Mouse (Mus musculus): ENCODE results near the gene Aldh3b2. TPM values are rescaled to one million over a fixed set of nuclear protein-coding genes. Genes with fewer than 3 reads are reported as not detected.
A peak's percentile ranks its signal among the peaks of the same experiment; 100 is the strongest.

Aldh3b2 gene
- polyA plus RNA-seq, 1 experiment from 2014 or later = not detected

DNA sequence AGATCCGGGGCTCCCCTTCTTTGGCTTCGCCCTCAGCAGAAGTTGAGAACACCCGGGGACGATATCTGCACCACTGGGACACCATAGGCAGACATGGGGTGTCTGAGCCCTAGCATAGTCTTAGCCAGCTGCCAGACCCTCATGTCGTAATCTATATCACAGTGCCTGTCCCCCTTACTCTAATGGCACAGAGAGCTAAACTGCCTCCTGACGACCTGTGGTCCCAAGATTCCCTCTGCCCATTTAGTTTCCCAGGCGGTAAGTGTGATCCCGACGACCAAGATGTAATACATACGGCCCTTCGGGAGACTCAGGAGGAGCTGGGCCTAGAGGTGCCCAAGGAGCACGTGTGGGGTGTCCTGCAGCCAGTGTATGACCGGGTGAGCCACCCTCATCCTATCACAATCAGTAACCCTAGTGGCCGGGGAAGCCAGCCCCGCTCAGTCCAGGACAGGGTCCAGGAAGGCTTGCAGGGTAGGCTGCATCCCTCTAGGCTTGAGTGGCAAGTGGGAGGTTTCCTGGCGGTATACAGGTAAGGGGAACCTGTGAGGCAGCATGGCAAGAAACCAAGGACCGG, 28.9 kb downstream of the Aldh3b2 start:
- Histone ChIP-seq H3K27ac (no peak overlapping the region), H3K36me3 (ENCODE audit: inconsistent target) (peaks cover 2% of the 10 kb centered on the region; the same call in 1 of the 2 replicates), H3K79me2 (ENCODE audit: inconsistent target) (no peaks in the 10 kb centered on the region), H3K4me3 (ENCODE audit: inconsistent target) (peak overlapping the region; percentile 40)
- WGBS (ENCODE audit: missing documents) = 43% methylated on average over 17 of the region's 17 CpGs

DNA sequence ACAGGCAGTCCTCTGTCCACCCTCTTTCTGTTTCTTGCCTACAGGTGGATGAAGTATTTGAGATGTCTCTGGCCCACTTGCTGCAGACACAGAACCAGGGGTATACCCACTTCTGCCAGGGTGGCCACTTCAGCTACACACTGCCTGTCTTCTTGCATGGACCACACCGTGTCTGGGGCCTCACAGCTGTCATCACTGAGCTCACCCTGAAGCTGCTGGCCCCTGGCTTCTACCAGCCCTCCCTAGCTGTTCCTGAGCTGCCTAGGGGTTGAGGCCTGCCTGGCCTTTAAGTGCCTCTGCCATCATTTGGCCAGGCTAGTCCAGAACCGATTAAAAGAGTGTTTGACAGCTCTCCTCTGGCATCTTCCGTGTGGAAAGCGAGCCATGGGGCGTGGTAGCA, 29.6 kb downstream of the Aldh3b2 start:
- peaks cover 10% of the 10 kb centered on the region; the same call in 1 of the 2 replicates for H3K36me3 ChIP-seq (ENCODE audit: inconsistent target)
- H3K79me2 ChIP-seq (ENCODE audit: inconsistent target) = no peaks in the 10 kb centered on the region
- no peak overlapping the region for H3K27ac ChIP-seq
- no peak overlapping the region for H3K4me3 ChIP-seq (ENCODE audit: inconsistent target)
- WGBS (ENCODE audit: missing documents) = 93% methylated on average over 5 of the region's 5 CpGs

DNA sequence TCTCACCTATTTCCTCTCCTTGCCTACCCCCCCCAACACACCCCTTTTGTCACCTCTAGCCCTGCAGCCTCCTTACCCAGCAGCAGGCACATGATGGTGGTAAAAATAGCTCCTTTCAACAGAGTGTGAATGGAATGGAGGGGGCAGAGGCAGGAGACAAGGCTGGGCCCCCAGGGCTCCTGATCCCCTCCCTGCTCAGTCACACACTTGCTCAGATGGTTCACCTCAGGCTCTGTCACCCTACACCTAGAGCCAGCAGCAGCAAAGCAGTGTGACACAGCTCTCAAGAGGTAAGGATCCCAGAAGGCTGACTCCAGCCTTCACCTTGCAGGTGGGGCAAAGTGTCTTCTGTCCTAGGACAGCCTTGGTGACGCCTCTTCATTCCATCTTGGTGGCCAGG, 31.0 kb downstream of the Aldh3b2 start, which contains the start of gene Doc2g:
Gene Doc2g (plus strand): TSS at position 202 of the 400 bp plus-strand sequence.
- Histone ChIP-seq H3K27ac (no peak within 1 kb of the TSS), H3K36me3 (ENCODE audit: inconsistent target) (peaks cover 23% of the 10 kb centered on the region), H3K79me2 (ENCODE audit: inconsistent target) (no peaks in the 10 kb centered on the region), H3K4me3 (ENCODE audit: inconsistent target) (no peak within 1 kb of the TSS)
- WGBS (ENCODE audit: missing documents) = 100% methylated on average over 1 of the region's 1 CpGs

DNA sequence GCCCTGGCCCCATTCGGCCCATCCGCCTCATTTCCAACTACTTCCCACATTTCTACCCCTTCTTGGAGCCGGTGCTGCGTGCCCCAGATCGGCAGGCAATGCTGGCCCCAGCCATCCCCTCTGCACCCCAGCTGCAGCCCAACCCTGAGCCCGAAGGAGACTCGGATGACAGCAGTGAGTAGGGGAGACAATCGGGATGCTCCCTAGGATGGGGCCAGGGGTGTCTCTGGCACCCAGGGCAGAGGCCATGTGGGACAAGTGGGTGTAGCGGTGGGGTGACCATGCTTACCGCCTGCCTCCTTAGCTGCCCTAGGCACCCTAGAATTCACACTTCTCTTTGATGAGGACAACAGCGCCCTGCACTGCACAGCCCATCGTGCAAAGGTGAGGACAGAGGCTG, 31.5 kb downstream of the Aldh3b2 start:
- H3K36me3 ChIP-seq (ENCODE audit: inconsistent target) = peaks cover 28% of the 10 kb centered on the region
- WGBS (ENCODE audit: missing documents) = 87% methylated on average over 12 of the region's 12 CpGs
- no peak overlapping the region for H3K27ac ChIP-seq
- no peak overlapping the region for H3K4me3 ChIP-seq (ENCODE audit: inconsistent target)
- H3K79me2 ChIP-seq (ENCODE audit: inconsistent target) = no peaks in the 10 kb centered on the region

GRCm38 (mm10) chr19:4004331-4004730, 32.2 kb downstream of the Aldh3b2 start:
- 92% methylated on average over 8 of the region's 15 CpGs for WGBS (ENCODE audit: missing documents)
- H3K36me3 ChIP-seq (ENCODE audit: inconsistent target) = peaks cover 35% of the 10 kb centered on the region
- no peak overlapping the region for H3K27ac ChIP-seq
- no peaks in the 10 kb centered on the region for H3K79me2 ChIP-seq (ENCODE audit: inconsistent target)
- H3K4me3 ChIP-seq (ENCODE audit: inconsistent target) = no peak overlapping the region

DNA sequence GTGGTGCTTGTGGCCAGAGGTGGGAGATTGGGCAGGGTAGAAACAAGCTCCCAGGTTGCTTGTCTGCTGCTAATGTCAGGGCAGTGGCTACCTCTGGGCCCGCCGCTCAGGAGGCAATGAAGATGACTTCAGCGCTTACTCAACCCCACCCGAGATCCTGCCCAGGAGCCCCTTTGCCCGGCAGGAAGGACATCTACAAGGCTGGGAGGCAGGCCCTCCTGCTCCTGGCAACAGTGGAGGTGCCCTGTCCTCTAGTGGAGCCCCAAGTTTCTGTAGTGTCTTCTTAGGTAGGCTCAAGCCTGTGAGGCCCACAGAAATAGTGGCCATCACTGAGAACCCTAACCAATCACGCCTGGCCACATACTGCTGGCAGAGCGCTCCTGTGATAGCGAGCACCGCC, 33.0 kb downstream of the Aldh3b2 start:
- Histone ChIP-seq H3K79me2 (ENCODE audit: inconsistent target) (no peaks in the 10 kb centered on the region), H3K4me3 (ENCODE audit: inconsistent target) (no peak overlapping the region), H3K27ac (no peak overlapping the region), H3K36me3 (ENCODE audit: inconsistent target) (peaks cover 43% of the 10 kb centered on the region)
- 94% methylated on average over 9 of the region's 9 CpGs for WGBS (ENCODE audit: missing documents)

DNA sequence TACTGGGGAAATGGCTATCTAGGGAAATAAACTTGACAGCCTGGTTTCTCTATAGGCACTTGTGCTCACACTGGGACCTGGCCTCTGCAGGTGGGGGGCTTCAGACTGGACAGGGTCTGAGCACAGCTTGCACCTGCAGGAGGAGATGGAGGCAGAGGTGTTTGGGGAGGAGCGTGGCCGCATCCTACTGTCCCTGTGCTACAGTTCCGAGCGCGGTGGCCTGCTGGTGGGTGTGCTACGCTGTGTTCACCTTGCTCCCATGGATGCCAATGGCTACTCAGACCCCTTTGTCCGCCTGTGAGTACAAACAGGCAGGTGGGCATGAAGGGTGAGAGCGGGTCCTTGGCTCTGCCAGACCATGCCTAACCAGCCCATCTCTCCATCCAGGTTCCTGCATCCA, 33.8 kb downstream of the Aldh3b2 start:
- Histone ChIP-seq H3K4me3 (ENCODE audit: inconsistent target) (no peak overlapping the region), H3K36me3 (ENCODE audit: inconsistent target) (peaks cover 44% of the 10 kb centered on the region), H3K27ac (no peak overlapping the region), H3K79me2 (ENCODE audit: inconsistent target) (no peaks in the 10 kb centered on the region)
- WGBS (ENCODE audit: missing documents) = 91% methylated on average over 8 of the region's 8 CpGs

- H3K27ac ChIP-seq = no peak overlapping the region
- no peaks in the 10 kb centered on the region; the same call in 1 of the 2 replicates for H3K79me2 ChIP-seq (ENCODE audit: inconsistent target)
- peaks cover 41% of the 10 kb centered on the region for H3K36me3 ChIP-seq (ENCODE audit: inconsistent target)
- WGBS (ENCODE audit: missing documents) = 91% methylated on average over 5 of the region's 5 CpGs
- no peak overlapping the region for H3K4me3 ChIP-seq (ENCODE audit: inconsistent target)
These were observed 39.0 kb downstream of the Aldh3b2 start for GRCm38 (mm10) chr19:4011086-4011485.

DNA sequence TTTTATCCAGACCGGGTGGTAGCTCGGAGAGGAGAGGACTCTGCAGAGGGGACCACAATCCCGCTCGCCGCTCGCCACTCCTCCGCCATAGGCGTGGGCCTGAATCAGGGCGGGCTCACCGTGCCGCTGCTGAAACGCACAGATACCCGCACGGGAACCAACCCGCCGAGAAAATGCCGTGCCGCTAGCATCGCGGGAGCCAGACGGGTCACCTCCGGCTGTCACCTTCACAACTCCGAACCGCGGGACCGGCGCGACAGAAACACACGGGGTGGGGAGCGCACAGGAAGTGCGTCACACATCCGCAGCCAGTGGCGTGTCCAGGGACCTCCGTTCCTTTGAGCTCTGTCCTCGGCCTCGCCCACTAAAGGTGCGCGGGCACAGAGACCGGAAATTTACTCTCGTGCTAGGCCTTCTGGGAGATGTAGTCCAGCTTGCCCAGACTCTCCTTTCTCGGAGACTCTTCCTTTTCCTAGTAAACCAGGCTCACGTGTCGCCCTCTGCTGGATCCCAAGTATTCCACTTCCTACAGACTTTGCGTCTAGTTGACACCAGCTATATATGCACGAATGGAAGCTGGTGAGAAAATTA, 40.4 kb downstream of the Aldh3b2 start, which contains the start of gene Ndufv1:
Gene Ndufv1 (minus strand): TSS at position 375 of the 591 bp plus-strand sequence.
- Histone ChIP-seq H3K79me2 (ENCODE audit: inconsistent target) (no peaks in the 10 kb centered on the region; the same call in 1 of the 2 replicates), H3K36me3 (ENCODE audit: inconsistent target) (peaks cover 26% of the 10 kb centered on the region), H3K4me3 (ENCODE audit: inconsistent target) (peak within 1 kb of the TSS; percentile 80), H3K27ac (peak within 1 kb of the TSS; percentile 8; the same call in 1 of the 2 replicates)
- under 1% methylated on average over 43 of the region's 45 CpGs for WGBS (ENCODE audit: missing documents)

DNA sequence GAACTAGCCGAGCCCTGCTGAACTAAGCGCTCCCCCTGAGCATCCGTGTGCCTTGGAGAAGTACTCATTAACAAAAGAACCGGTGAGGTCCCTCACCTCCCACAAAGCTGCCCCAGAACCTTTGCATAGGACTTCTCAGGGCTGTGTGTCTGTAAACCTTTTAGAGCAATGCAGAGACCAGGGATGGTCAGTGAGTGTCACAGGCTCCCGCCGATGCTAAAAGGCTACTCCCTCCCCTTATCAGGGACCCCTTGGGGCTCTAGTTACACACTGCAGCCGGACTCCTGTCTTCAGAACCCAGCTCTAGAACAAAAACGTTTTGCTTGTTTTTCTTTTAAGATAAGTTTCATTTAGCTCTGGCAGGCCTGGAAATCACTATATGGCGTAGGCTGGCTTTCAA, 40.9 kb downstream of the Aldh3b2 start:
- WGBS (ENCODE audit: missing documents) = 33% methylated on average over 9 of the region's 9 CpGs
- Histone ChIP-seq H3K27ac (no peak overlapping the region; the same call in 1 of the 2 replicates), H3K79me2 (ENCODE audit: inconsistent target) (no peaks in the 10 kb centered on the region; the same call in 1 of the 2 replicates), H3K36me3 (ENCODE audit: inconsistent target) (peaks cover 21% of the 10 kb centered on the region), H3K4me3 (ENCODE audit: inconsistent target) (peak overlapping the region; percentile 80)

- no peaks in the 10 kb centered on the region; the same call in 1 of the 2 replicates for H3K79me2 ChIP-seq (ENCODE audit: inconsistent target)
- no peak overlapping the region for H3K4me3 ChIP-seq (ENCODE audit: inconsistent target)
- H3K27ac ChIP-seq = no peak overlapping the region
- peaks cover 3% of the 10 kb centered on the region; the same call in 1 of the 2 replicates for H3K36me3 ChIP-seq (ENCODE audit: inconsistent target)
These were observed 42.7 kb downstream of the Aldh3b2 start for GRCm38 (mm10) chr19:4014802-4015201.

GRCm38 (mm10) chr19:4015635-4016034, 43.5 kb downstream of the Aldh3b2 start:
- Histone ChIP-seq H3K79me2 (ENCODE audit: inconsistent target) (no peaks in the 10 kb centered on the region; the same call in 1 of the 2 replicates), H3K4me3 (ENCODE audit: inconsistent target) (no peak overlapping the region), H3K27ac (no peak overlapping the region), H3K36me3 (ENCODE audit: inconsistent target) (no peaks in the 10 kb centered on the region)
- WGBS (ENCODE audit: missing documents) = 97% methylated on average over 3 of the region's 5 CpGs

GRCm38 (mm10) chr19:4017921-4018587, 45.9 kb downstream of the Aldh3b2 start:
- Histone ChIP-seq H3K27ac (no peak overlapping the region), H3K79me2 (ENCODE audit: inconsistent target) (no peaks in the 10 kb centered on the region), H3K4me3 (ENCODE audit: inconsistent target) (no peak overlapping the region), H3K36me3 (ENCODE audit: inconsistent target) (no peaks in the 10 kb centered on the region)
- 94% methylated on average over 9 of the region's 10 CpGs for WGBS (ENCODE audit: missing documents)

GRCm38 (mm10) chr19:4018743-4019583, 46.8 kb downstream of the Aldh3b2 start:
- no peak overlapping the region for H3K4me3 ChIP-seq (ENCODE audit: inconsistent target)
- 32% methylated on average over 16 of the region's 18 CpGs for WGBS (ENCODE audit: missing documents)
- H3K79me2 ChIP-seq (ENCODE audit: inconsistent target) = no peaks in the 10 kb centered on the region
- no peaks in the 10 kb centered on the region for H3K36me3 ChIP-seq (ENCODE audit: inconsistent target)
- H3K27ac ChIP-seq = no peak overlapping the region

Data from macrophage (primary cell).